Mouse (Mus musculus) adipocyte (in vitro differentiated cells): Measurements from ENCODE around the gene Zbp1.

Source experiments
- DNase-seq: peaks from one replicate; pipeline ENCODE4 v3.0.0-alpha.2; 2016; ENCODE audit warnings: low spot score

Gene Zbp1

DNA sequence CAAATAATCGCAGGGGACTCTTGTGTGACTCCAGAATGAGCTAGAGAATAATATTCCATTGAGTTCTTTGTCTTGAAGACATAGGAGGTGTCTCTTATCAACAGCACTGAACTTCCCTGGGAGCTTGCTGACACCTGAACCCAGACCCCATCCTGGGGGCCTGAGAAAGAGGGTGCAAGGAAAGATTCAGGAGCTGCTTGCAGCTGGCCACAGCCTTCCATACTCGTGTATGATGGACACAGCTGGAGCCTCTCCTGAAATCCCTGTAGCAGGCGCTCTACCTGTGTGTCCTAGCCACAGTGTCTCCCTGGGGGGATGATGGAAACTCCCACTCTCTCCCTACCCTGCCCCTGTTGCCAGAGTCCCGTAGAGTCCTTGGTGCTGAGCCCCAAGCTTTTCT, 6.5 kb downstream of the Zbp1 start:
- no peak for DNase-seq

DNA sequence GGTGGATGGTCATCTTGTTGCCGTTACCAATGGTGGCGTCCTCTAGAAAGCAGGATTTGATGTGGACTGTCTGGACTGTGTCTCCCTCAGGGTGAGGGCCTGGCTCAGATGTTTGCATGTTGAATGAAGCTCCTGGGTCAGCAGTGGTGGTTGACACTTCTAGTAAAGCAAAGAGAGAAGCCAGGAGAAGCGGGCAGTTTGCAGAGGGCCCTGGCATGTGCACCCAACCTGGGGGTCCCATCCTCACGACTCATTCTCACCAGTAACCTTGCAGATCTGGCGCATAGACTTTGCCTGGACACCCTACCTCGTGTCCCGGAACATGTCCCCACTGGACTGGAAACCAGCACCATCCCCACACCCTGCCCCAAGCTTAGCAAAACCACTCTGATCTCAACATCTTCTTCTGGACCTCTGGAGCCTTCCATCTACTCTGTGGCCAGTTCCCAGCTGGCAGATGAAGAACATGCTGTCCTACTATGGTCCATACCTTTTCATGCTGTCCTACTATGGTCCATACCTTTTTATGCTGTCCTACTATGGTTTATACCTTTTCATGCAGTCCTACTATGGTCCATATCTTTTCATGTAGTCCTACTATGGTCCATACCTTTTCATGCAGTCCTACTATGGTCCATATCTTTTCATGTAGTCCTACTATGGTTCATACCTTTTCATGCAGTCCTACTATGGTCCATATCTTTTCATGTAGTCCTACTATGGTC, 9.5 kb downstream of the Zbp1 start:
- DNase-seq, result no peak

DNA sequence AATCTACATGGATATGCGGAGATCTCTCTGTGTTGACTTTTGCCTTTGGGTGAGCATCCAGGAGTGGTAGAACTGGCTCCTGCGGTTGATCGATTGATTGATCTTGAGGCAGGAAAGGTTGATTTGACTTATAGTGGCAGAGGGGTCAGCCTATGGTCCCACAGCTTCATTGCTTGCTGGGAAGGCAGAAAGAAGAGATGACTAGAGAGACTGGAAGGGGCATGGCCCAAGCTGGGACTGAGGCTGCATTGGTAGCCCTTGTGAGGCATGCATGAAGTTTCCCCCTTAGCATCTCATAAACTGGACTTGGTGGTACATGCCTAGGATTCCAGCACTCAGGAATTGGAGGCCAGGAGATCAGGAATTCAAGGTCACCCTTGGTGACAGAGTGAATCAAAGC, 11.7 kb downstream of the Zbp1 start:
- DNase-seq, result no peak

DNA sequence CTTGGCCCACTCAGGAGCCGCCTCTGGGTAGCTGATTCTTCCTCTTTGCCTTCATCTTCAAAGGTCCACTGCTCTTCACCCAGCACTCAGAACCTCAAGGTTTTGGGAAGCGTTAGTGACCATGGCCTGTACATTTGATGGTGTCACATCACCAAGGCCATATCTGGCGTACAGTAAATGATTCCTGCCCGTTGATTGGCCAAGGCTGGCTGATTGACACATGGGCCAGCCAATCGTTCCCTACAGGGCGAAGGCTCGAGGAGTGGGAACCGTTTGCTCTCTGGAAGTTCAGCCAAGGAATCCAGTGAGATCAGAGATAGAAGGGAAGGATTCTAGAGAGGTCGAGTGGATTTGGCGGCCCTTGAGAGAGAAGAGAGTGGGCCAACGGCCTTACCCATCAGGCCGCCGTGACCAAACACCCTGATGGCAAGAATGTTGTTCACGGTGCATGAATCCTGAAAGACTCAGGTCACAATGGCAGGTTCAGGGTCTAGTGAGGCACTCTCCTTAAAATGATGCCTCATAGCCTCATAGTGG, 13.1 kb downstream of the Zbp1 start:
- no peak for DNase-seq

DNA sequence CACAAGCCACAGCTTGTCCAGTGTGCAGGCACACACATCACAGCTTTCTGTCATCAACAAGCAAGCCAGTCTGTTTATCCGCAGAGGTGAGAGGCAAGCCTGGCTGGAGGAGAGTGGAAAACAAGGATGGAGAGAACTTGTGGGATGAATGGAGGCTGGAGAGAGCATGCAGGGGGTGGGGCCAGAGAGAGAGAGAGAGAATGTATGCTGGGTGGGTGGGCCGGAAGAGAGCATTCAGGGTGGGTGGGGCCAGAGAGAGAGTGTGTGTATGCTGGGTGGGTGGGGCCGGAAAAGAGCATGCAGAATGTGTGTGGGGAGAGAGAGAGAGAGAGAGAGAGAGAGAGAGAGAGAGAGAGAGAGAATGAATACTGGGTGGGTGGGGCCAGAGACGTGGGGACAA, 14.1 kb downstream of the Zbp1 start:
- no peak for DNase-seq

DNA sequence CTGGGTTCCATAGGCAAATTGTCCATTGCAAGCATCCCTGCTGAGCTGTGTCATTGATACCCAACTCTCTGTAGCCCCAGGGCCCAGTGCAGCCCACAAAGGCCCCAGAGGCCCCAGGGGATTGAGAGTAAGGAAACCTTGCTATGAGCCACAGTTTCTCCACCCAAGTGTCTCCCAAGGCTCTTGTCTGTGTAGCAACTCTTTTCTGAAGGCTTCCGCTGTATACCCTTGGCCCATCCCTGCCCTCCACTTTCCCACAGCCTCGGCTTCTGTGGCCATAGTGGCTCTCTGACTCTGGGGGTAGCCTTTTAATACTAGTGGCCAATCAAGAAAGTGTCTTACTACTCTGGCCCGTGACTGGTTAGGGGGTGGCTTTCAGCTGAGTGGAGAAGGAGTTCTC, 15.0 kb downstream of the Zbp1 start:
- DNase-seq, result no peak

DNA sequence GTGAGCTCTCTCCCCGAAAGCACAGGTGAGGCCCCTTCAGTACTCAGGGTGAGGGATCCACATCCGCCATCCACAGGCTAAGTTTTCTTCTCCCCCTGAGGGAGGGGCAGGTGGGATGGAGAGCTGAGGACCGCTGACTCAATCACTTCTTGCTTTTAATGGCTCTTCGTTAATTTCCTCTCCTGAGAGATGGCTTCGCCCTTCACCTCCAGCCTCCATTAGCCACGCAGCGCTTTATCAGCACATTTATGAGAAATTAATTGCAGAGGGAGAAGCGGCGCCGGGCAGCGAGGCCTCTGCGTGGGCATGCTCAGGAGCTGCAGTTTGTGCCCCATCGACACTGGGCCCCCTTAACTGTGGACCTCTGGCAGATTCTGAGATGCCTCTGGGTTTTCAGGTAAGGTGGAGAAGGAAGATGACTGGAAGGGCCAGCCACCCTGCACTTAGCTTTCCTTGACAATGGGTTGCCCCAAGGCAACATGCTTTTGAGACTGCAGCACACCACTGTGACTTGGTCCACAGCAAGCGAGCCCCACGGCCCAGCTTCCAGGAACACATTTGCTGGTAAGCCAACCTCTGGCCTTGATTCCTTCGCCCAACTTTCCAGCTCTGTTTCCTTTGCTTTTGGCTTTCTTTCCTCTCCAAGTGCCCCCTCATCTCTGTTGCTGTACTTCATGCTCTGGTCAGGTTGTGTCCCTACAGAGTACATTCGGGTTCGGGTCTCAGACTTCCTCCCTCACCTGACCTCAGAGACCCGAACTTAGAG, 15.6 kb downstream of the Zbp1 start:
- no peak for DNase-seq

DNA sequence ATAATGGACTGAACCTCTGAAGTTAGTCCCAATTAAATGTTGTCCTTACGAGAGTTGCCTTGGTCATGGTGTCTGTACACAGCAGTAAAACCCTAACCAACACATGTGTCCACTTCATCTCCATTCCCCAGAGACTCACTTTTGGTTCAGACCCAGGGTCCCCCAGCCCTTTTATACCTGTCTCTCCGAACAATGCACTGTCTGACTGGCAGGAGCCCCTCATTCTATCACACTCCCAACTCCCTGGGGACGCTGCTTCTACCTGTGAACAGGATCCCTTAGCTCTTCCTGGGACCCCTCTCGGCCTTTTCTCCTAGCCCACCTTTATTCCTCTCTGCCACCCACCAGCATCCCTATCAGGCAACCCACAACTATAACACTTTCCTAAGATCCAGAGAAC, 23.9 kb downstream of the Zbp1 start:
- DNase-seq, result no peak

DNA sequence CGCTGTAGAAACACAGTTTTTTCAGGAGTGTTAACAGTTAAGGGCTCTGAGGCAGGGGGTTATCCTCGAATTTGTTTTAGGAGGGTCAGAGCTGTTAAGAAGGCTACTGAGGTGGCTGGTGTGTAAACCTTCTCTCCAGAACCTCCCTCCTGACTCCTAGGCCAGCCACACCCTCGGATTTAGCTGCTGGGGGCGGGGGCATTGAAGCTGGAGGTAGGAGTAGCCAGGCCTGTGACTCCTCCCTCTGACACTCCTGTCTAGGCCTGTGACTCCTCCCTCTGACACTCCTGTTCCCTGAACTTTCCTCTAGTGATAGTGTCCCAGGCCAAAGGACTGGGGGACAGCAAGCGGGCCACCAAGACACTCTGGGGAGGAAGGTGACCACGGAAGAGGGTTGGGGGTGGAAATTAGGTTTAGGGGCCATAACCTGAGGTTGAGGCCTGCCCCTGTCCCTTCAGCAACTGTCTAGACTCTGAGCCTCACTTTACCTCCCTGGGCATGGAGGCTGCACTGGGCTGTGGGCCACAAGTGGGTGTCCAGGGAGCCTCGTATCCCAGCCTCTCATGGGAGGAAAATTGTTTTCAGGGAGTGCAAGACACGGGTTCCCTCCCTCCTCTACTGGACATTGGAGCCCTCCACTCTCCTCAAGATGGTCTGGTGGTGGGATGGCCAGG, 31.4 kb downstream of the Zbp1 start:
- no peak for DNase-seq

DNA sequence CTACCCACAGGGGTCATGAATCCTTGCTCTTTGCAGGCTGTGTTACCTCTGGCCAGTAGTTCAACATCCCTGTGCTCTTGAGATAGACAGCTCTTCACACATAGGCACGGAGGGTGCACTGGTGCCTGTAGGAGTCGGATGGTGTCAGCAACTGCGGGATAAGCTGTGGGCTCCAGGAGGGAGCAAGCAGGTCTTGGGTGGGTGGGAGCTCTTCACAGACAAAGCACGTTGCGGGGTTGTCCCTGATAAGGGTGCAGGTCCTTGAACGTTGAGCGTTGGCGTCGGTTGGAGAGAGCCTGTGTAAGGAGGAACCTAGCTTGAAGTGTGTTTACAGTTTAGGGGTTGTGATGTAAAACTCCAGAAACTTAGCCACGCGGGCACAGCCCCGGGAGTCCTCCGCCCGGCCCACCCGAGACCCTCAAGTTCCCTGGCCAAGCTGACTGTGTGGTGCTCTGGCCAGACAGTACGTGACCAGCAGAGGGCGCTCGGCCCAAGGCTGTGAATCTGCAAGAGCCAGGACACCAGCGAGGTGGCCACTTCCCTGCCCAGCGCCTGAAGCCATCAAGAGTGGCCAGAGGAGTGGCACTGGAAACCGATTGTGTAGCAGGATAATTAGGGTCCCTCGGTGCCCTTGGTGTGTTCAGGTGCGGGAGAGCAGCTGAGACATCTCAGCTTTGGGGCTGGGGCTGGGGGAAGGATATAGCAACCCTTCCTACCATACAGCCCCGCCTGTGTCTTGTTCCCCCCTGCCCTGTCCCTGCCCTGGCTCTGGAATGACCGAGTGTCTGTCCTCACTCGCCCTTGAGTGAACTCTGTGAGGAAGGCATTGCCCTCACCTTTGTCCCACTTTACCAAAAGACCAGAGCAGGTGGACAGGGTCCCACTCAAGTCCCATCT, 32.4 kb downstream of the Zbp1 start:
- peak; percentile 85 for DNase-seq

DNA sequence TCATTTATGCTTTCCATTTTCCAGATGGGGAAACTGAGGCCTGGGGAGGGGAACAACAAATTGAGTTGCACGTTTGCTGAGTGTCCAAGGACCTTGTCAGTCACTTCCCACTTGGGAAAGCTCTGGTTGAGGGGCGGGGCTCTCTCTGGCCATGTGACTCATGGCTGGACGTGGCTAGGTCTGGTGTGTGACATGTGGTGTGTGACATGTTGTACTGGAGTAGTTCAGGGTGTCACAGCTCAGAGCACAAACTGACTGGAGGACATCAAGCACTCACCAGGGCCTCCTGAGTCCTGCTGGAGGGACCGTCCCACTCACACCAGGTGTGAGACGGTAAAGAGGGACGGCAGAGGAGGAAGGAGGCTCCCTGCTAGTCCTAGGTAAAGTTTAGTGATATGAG, 33.4 kb downstream of the Zbp1 start:
- DNase-seq, result no peak

DNA sequence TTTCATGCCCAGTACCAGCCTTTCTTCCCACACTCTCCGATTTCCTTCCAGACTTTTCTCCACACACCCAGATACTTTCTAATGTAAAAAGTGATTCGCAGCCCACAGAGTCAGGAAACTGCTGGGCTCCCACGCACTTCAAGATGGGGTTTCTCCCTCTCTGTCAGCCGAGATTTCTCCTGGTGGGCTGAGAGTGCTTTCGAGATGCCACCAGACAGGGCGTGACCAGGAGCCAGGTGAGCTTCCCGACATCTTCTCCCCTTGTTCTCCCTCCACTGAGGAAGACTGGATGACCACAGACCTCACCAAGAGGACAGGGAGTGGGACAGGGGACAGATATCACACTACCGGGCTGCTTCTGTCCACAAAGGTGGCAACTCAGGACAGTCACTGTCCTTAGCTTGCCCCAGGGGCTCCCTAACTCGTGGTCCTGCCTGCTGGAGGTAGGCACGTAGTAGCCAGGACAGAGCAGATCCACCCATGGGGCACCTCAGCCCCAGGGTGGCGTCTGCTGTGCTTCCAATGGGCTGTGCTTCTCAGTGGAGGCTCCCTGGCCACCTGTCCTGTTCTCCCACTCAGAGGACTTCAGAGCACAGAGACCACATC, 34.1 kb downstream of the Zbp1 start:
- DNase-seq, result no peak

DNA sequence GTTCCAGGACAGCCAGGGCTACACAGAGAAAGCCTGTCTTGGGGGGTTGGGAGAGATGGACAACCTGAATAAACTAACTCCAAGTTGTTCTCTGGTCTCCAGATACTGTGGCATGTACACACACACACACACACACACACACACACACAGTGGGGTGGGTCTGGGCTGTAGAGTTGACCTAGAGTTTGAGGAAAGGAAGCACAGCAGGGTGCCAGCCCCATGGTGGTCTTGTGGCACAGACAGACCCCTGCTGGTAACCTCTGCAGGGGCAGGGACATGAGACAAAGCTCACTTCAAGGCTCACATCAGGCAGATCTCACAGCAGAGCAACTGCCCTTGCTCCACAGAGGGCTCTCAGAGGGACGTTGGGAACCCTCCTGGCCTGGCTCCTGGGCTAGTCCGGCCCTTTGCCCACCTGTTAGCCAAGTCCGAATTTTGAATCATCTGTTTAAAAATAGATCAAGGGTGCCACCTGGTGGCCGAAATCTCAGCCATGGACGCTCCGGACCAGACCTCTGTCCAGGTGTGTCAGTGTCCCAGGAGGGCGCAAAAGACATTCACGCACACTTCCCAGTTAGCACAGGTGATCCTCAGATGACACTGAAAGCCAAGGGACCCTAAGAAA, 34.8 kb downstream of the Zbp1 start:
- peak; percentile 72 for DNase-seq

DNA sequence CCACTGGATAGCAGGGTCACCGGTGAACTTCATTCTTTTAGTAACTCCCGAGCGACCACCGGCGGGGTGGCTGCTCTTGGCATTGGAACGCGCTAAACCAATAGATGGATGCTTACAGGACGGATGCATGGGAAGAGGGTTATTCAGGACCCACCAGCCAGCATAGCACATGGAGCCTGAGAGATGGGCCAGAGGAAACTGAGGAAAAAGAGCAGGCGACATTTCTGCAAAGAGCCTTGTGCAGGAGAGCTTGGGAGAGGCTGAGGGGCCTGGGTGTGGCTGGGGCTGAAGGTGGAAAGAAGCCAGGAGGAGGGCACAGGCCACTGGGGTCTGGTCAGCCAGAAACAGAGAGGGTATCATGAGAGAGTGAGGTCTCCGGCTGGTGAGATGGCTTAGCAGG, 35.4 kb downstream of the Zbp1 start:
- no peak for DNase-seq

DNA sequence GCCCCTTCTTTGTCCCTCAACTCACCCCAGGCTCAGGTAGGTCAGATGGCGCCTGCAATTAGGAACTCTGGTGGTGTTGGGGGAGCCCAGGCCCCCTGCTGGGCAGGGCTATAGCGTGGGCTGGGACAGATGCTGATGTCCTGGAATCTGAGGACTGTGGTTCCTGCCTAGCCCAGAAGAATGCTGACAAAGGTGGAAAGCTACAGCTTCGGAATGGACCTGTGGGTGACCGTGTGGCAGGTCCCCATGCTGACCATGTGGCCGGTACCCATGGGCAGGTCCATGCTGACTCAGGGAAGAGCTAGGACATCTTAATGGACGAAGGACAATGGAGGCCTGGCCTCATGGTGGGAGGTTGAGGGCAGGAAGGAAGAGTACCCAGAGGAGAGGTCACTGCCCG, 35.9 kb downstream of the Zbp1 start:
- DNase-seq, result no peak

DNA sequence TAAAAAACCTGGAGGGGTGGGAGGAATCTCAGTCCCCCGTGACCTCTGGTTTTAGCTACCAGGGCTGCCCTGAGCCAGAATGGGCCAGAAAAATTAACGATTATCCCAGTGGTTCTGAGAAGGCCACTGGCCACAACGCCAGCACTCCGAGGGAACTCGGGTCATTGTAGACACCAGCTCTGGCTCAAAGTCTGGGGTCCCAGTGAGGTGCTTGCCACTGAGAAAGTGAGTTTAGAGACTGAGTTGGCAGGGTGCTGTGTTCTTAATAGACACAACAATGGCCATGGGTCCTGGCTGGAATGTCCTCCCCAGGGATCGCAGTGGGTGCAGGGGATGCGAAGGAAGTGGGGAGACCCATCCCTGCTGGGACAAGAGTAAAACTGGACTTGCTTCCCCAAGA, 36.8 kb downstream of the Zbp1 start:
- DNase-seq, result no peak

DNA sequence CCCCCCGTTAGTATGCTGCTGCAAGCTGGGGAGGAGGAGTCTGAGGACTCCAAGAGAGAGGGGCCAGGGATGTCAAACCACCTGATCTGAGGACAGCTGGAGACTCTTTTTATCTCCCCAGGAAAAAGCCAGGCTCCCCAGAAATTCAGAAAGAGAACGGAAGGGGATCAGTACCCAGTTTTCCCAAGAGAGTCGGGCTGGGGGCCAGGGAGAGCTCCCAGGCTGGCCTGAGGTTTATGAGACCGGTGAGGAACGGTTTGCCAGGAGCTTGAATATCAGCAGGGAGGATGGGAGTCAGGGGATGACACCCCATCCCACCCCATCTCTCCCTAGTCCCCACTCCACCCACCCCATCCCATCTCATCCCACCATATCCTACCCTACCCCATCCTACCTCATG, 37.2 kb downstream of the Zbp1 start:
- DNase-seq, result no peak

DNA sequence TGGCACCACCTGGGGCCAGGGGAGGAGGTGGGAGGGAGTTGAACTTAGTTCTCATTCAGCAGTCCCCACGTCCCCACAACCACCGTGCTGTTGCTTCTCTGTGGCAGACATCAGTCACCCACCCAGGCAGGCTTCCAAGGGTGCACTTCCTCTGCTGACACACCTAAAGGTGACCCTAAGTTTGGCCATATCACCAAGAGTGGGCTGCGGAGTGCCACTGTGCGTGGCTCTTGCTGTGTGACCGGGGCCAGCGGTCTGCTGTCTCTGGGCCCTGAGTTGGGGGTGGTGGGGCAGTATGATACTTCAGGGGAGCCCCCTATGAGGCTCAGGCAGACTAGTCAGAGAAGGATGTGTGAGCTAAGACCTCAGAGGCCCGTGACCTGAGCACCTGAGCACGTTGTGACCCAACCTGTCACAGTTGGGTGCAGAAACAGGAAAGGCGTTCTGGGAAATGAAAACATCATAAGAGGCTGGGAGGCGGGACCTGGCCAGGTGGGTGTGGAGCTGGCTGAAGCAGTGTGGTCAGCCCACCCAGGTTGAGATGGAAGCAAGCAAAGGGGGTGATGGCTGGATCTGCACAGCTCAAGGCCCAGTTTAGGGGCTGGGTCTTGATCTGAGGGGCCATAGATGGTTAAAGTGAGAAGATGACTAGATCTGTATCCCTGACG, 37.9 kb downstream of the Zbp1 start:
- no peak for DNase-seq

DNA sequence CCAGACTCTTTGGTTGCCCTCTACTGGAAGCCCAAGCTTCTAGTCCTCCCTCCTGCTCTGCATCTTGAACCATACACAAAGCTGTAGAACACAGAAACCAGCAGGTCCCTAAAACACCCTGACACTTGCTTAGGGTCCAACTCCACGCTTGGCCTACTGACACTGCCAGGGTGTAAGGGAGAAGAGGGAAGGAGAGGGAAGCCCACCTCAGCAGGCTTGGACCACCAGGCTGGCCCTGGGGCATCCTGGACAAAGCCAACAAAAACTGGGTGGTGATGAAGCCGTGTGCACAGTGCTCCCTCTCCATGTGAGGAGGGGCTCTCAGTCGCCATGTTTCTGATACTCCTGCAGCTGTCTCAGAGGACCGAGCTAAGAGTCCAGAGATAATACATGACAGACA, 38.7 kb downstream of the Zbp1 start:
- DNase-seq, result no peak

DNA sequence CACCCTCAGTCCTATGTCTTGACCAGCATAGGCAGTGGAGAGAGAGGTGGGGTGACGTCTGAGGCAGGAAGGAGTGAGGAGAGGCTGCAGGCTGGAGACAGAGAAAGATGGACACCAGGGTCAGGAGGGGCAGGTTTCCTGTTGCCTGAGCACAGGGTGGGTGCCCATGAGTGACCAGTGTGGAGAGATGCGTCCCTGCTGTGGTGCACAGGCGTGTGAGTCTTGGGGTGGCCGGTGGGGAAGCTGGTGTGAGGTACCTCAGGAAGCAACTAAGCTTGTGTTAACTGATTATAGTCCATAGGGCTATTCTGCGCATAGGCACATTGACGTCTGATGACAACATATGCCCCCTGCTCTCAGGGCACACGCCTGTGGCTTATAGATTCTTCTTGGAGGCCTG, 39.7 kb downstream of the Zbp1 start:
- DNase-seq, result no peak

DNA sequence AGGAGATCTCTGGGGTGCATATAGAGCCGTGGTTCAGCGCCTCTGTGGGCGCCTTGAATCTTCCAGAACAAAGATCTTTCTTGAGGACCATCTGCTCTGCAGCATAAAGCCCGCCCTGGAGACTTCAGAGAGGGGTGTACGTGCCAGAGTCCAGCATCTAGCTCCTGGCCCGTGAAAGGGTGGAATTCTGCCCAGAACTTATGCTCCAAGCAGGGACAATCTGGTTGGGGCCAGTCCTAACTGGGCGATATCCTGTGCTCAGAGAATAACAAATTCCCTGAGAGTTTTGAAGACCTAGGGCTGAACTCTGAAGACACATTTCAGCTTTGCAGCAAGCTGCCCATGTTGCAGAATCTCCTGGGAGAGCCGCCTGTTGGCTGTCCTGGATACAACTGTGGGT, 40.8 kb downstream of the Zbp1 start:
- DNase-seq, result peak; percentile 85
